Mouse (Mus musculus) cerebellum, adult 11-12 months (tissue): ENCODE results near the gene Stxbp1.

Experiments used
- DNase-seq: peaks from one replicate; pipeline ENCODE4 v3.0.0; 2022

Gene Stxbp1

GRCm38 (mm10) chr2:32846805-32847467 lies at the start of gene Stxbp1:
Gene Stxbp1 (minus strand): TSS chr2:32847245.
- peak; percentile 95 for DNase-seq

DNA sequence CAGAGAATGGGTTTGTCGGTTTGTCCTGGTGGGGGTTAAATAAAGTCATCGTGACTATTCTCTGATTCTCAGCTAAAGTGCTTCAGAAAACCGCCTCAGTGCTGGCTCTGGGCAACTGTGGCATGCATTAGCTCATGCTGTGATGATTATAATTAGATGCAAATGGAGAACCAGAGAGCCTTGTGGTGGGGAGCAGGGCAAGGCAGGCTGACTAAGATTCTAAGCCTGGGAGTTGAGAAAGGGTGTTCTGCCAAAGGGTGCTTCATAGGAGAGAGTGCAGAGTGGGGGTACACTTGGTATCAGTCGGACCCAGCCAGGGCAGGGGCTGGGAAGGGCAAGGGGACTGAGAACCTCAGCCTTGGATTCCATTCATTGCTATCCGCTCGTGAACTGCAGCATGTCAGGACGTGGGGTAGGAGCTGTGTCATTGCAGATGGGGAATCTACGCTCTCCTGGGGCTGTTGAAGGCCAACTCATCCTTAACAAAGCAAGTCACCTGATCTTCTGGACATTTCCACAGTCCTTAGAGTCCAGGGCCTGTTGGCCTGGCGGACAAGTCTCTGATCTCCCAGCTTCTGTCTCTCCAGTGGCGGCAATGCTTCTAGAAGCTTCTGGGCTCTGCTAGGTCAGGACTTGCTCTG lies 49.6 kb upstream of the Stxbp1 start:
- DNase-seq, result no peak

GRCm38 (mm10) chr2:32895606-32896106 lies 48.6 kb upstream of the Stxbp1 start:
- no peak for DNase-seq

DNA sequence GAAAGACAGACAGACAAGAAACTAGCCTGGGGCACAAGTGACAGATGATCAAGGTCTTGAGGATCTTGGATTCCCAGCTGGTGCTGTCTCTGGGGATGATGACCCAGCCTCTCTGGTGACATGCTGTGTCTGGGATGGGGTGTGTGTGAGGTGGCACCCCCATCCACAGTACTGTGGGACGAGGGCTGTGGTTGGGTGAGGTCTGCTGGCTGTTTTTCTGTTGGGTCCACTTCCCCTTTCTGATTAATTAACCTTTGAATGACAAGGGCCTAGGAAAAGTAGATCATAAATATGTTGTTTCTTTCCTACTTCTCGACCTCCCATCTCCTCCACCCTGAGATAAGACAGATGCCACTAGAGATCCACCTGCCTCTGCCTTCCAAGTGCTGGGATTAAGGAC lies 47.1 kb upstream of the Stxbp1 start:
- DNase-seq, result no peak

GRCm38 (mm10) chr2:32892490-32892889 lies 45.4 kb upstream of the Stxbp1 start:
- no peak for DNase-seq

DNA sequence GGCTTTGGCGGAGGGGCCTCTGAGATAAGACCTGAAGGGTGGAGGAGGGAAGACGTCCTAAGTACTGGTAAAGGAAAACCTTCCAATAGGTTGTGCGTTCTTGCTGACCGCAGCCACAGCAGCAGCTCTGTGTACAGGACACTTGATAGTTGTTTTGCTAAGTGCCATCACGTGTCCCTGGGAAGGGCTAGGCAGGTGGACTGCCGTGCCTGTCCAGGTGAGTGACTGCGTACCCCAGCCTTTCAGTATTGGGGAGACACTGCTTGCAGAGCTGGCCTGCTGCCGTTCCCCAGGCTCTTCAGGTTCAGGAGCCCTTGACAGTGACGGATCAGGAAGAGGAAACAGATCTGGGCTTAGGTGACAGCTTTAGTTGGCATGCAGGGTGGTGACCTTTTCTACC lies 44.2 kb upstream of the Stxbp1 start:
- no peak for DNase-seq

- DNase-seq, result no peak
Measured at GRCm38 (mm10) chr2:32890280-32890679, 43.2 kb upstream of the Stxbp1 start.

DNA sequence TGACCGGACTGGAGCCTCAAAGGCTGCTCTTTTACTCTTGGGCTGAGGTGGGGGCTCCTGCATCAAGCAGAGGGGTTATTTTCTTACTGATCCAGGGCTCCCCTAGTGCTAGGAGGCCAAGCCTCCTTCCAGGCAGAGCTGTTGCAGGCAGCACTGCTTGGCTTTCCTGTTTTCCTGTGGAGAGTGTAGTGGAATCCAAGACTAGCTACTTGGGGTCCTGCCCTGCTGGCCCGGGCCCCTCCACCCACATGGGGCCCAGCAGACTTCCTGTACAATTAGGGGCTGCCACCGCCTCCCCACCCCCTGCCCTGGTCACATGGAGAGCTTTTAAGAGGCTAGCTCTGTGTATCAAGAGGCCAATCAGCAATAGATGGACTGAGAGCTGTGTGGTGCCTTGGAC lies 41.5 kb upstream of the Stxbp1 start:
- DNase-seq, result no peak

DNA sequence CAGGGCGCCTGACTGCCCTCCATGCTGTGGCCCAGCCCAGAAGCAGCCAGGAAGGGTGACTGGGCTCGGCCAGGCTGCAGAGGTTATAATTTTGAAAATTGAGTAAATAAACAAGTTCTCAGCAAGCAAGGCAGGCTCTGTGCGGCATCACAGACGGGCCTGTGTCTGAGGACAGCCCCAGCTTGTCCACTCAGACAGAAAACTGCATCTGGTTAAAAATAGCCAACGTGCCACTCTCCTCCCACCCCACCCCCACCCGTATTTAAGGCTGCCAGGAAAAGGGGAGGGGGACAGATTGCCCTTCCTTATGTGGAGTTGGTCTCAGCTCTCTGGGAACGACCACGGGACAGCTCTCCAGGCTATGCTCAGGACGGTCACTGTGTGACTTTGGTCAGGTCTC lies 41.0 kb upstream of the Stxbp1 start:
- DNase-seq, result no peak

DNA sequence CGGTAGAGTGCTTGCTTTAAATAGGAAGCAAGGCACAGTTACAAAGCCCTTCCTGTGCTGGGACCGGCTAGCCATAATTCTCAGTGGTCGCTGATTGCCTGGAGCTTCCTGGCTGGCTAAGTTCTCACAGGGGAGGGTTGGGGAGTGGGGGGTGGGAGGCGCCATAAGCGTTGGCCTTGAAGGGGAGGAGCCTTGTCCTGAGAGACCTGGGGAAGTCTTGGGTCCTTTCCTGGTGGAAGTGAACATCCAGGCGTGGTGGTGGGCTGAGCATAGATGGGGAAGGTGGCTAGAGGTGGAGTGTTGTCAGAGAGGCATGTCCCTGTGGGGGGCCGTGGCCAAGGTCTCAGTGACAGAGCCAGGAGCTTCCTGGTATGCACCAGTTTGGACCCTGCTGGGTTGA lies 37.7 kb upstream of the Stxbp1 start:
- DNase-seq, result no peak

DNA sequence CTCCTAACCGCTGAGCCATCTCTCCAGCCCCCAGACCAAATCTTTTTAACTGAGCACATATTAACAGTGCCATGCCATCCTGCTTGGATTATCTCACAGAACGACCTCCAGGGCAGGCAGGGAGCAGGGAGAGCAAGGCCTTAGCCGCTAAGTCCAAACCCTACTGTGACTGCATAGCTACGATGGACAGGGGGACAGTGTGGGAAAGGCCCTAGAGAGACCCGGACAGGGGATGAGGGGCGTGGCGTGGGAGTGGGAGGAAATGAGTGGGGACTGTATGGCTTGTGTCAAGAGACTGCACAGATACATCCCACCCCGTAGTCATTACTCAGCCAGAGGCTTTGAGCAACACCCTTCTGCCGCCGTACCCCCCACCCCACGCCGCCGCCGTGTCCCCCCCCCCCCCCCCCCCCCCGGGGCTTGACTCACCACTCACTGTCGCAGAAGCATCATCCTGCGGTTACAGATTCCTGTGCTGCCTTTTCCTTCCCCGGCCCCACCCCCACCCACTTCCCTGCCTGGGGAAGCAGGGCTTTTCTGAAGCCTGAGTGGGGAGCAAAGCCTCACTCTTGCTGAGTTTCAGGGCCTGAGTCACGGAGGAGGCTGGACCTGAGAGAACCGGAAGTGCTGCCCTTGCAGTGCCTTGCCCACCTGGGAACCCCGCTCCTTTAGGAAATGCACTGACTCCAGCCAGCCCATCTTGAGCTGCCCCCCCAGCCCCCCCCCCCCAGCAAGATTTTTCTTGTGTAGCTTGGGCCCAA lies 35.4 kb upstream of the Stxbp1 start:
- no peak for DNase-seq

DNA sequence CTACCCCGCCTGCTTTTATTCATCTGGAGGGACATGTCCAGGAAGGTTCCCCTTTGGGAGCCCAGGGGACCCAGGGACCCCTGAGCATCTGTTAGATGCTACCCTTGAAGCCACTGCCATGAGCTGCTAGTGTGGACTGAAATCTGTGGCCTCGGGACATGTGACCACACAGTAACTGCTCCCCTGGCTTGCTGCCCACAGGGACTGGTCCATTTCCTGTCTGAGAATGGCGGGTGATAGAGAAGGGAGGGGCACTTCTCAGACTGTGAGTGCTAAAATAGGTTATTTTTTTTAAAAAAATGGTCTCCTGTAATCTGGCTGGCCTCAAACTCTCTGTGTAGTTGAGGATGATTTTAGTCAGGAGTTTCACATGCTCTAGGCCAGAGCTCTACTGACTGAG lies 34.7 kb upstream of the Stxbp1 start:
- peak; percentile 34 for DNase-seq

GRCm38 (mm10) chr2:32881054-32881453 lies 34.0 kb upstream of the Stxbp1 start:
- DNase-seq, result peak; percentile 28

DNA sequence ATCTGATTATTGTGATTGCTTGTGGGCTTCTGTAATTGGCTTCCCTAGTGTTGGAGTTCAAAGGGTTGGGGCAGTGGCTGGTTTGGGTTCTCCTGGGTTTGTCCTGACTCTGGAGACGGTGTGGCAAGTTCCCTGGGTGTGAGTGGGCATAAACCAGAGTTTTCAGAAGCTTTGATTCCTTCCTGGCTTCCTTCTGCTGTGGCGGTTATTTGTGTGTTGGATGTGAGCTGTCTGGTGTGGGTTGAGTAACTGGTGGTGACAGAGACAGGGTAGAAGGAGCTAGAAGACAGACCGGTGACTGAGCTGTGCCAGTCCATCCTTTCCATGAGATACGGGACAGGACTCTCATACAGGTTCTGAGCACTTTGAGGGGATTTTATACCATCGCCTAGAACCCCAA lies 32.5 kb upstream of the Stxbp1 start:
- DNase-seq, result no peak

DNA sequence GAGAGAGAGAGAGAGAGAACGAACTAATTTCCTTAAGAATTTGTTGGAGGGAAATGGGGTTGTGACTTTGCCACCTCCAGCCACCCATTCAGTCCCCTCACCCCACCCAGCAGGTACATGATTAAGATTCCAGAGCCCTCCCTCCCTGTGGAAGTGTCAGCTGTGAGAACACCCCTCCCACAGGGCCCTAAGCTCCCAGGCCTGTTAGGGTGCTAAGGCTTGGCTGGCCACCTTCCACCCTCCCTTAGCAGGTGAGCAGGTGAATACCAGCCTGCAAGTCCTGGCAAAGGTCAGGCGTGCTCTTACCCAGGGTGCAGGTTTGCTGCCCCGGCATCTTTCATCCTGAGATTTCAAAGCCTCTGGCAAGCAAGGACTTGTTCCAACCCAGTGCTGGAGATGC lies 31.4 kb upstream of the Stxbp1 start:
- no peak for DNase-seq

- no peak for DNase-seq
Measured at GRCm38 (mm10) chr2:32877761-32878393, 30.8 kb upstream of the Stxbp1 start.

DNA sequence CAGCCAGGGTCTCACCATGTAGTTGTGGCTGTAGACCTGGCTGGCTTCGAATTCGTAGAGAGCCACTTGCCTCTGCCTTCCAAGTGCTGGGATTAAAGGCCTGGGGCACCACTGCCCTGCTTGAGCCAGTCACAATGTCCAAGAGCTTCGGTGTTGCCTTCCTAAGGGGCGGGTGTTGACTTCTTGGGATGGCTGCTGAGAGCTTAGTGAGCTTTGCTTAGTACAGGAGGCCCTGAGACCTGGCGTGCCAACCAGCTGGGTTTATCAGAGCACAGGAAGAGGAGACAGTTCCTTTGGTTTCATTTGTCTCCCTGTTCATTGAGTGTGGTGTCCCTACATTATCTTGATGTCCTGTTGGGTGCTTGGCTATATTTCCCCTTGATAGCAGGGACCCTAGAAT lies 30.3 kb upstream of the Stxbp1 start:
- DNase-seq, result no peak

DNA sequence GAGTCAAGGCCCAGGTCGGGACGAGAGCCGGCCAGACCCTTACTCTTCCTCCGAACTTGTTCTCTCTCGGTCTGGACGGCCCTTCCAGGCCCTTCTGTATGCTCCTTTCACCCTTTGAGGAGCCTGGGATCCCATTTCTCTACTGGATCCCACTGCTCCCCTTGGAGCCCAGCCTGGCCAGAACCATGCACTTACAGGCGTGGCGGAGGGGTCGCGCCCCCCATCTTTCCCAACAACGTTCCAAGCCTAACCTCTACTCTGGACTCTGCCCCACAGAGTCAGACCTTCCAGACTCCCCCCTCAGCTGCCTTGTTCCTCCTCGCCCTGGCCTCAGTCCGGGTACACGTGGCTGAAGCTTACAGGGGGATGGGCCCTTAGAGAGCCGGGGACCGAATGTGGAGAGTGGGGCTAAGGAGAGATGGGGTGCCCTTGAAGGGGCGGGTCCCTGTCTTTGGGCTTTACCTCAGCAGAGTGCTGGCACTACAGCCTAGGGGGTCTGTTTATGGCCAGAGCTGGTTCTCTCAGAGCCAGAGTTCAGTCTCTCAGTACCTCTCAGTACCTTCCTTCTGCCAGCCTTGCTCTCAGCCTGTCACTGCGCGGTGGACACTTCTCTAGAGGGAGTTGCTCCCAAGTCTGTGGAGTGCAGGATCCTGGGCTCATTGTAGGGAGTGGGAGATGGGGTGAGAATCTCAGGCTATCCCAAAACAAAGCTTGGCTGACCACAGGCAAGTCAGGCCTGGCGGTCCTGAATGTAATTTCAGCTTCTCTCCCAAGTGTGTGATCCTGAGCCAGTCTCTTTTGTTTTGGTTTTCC lies 29.7 kb upstream of the Stxbp1 start:
- no peak for DNase-seq

GRCm38 (mm10) chr2:32875675-32876489 lies 28.8 kb upstream of the Stxbp1 start, which contains the start of gene Fam129b:
Gene Fam129b (plus strand): TSS chr2:32876114.
- DNase-seq, result peak; percentile 72

DNA sequence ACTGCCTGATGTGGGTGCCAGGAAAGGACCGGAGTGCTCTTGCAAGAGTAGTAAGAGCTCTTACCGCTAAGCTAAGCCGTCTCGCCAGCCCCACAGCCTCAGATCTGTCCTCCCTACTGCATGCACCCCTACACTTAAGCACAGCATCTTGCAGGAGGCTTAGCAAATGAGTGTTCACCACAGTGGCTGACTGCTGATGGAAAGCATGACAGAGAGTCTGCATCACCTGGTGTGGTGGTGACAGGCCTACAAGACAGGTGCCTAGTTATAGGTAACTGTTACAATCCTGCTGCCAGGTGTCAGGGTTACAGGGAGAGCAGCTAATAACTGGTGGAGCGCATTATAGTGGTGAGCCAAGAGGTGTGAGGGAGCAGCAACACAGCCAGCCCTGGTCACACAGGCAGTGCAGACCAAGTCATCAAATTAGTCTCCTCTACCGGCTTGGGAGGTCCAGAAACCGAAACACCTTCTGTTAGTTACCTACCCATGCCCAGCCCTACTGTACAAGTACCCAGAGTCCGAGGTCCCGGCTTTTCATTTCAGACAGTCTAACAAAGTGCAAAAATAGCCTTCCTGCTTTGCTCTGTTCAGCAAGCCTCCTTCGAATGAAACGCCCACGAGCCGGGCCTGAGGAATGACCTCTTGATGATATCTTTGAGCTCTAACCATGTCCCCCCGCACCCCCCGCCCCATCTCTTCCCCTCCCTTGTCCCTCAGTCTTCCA lies 28.1 kb upstream of the Stxbp1 start:
- DNase-seq, result peak; percentile 23

DNA sequence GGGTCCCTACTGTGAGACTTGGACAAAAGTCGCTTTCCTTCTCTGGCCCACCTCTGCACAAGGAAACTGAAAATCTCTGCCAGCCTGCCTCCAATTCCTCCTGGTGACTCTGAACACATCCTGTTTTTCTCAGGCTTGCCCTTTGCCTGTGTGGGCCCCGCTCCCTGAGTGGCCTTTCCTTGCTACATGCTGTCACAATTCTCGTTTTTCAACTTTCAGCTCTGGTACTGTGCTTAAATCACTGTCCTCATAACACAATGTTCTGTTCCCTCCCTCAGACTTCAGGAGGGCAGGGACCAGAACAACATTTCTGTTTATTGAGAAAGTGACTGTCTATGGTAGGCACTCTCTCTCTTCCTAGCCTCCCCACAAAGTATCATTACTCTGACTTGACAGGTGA lies 27.0 kb upstream of the Stxbp1 start:
- no peak for DNase-seq
